Mouse (Mus musculus) thymus, postnatal 4 days (tissue): ENCODE data around the gene Dpp3.
"Not testable (repeated sequence)": the region's sequence is repeated elsewhere in the genome, so short reads cannot be mapped to it uniquely, and the experiment has no call there.

Experiments
- DNase-seq: peaks from one replicate; pipeline ENCODE4 v3.0.0; 2021

Dpp3 gene

DNA sequence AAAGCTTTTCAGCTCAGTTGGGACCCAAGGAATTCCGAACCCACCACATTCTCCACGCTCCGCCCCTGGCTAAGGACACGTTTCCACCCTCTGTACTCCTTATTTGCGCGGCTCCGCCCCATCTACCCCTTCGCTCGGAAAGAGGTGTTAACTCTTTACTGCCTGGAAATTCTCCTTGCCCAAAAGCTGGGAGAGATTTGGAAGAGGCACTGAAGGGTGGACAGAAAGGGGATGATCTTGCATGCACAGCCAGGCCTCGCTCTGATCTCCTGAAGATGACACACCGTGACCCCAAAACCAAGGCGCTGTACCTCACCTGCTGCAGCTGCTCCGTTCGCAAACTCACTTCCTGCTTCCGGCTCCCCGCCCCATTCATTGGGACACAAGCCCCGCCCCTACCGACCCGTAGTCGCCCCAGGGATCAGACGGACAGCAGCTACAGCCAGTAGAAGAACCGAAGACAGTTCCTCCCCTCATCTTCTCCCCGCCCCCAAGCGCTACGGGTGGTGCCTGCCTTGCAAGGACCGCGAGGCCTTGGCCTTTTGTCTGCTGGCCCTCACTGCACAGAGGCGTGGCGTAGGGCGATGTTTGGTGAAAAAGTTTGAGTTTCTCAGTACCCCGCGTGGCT lies at the start of gene Dpp3:
Dpp3 (minus strand) TSS at position 384 of the 628 bp plus-strand sequence.
- DNase-seq = peak; percentile 100

DNA sequence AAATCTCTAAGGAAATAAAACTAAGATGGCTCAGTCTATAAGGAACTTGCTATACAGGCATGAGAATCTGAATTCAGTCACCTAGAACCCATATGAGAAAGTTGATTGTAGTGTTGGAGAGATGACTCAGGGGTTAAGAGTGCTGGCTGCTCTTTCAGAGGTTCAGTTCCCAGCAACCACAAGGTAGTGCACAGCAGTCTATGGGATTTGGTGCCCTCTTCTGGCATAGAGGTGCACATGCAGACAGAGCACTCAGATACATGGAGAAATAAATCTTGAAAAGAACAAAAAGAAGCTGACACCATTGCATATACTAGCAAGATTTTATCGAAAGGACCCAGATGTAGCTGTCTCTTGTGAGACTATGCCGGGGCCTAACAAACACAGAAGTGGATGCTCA lies 40.1 kb upstream of the Dpp3 start:
- peak; percentile 22 for DNase-seq

DNA sequence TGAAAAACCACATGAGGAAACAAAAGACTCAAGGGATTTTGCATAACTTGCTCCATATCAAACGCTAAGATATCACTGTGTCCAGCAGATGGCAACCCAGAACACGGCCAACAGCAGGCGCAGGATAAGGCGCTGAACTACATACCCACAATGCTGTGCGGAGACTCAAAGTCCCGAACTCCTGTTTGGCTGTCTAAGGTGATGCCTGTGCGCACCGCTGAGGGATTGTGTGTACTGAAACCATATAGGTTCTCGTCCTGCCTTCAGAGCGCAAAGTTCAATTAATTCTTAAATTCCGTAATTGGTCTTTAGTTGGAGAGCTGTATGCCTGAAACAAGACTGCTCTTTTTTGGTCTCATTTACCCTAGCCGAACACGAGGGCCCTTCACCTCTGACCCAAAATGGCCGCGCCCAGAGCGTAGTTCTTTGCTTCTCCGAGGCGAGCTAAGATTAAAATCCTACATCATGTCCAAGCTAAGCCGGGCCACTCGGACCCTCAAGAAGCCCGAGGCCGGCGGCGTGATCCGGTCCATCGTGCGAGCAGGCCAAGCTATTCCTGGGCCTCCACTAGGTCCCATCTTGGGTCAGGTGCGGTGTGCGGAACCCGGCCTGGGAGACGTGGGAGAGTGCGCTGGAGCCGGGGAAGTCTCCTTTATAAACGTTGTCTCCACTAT lies 34.0 kb upstream of the Dpp3 start, which contains the start of gene Mrpl11:
Mrpl11 (plus strand) TSS at position 220 of the 674 bp plus-strand sequence.
- DNase-seq = peak; percentile 89

DNA sequence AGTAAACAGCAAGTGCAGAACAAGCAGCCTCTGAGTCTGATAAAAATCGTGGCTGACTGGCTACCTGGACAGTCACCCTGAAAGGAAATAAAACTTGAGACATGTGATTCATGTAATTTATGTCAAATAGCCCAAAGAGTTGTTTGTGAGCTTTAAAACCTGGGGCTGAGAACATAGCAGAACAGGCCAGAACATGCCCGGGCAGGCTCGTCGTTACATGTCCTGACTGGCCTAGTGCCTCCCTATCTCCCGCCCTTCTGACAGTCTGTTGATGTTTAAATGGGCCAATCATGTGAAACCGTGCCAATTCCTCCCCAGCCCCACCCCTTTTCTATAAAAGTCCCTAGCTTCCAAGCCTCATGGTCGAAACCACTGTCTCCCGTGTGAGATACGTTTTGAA lies 20.6 kb upstream of the Dpp3 start:
- not testable (repeated sequence) for DNase-seq

DNA sequence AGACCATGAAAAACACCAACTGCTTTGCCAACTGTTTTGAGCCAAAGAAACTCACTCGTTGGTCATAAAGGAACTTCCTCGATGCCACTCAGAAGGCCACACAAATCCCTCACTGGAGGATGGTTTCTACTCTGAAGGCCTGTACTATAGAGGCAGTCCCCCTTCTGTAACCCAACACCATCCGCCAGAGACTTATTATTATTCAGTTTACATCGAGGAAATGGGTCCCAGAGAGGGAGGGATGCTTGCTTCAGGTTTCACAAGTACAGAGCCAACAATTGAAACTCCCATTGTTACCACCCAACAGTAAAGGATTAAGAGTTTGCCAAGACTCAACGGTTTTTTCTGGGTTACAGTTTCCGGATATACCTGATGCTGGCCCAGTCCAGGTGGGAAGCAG lies 17.5 kb upstream of the Dpp3 start:
- DNase-seq = no peak

DNA sequence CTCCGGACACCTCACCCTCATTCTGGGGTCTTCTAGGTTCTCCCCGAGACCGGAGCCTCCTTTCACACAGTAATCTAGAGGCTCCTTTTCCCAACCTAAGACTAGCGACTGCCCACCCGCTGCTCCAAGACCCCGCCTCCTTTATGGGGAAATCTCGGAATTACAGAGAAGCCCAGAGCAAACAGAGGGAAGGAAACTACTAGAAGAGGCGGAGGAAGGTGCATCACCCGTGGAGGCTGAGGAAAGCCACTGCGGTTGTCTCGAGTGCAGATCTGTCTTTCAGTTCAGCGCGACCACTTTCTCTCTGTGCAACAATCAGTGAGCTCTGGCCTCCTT lies 15.1 kb upstream of the Dpp3 start:
- DNase-seq = no peak

DNA sequence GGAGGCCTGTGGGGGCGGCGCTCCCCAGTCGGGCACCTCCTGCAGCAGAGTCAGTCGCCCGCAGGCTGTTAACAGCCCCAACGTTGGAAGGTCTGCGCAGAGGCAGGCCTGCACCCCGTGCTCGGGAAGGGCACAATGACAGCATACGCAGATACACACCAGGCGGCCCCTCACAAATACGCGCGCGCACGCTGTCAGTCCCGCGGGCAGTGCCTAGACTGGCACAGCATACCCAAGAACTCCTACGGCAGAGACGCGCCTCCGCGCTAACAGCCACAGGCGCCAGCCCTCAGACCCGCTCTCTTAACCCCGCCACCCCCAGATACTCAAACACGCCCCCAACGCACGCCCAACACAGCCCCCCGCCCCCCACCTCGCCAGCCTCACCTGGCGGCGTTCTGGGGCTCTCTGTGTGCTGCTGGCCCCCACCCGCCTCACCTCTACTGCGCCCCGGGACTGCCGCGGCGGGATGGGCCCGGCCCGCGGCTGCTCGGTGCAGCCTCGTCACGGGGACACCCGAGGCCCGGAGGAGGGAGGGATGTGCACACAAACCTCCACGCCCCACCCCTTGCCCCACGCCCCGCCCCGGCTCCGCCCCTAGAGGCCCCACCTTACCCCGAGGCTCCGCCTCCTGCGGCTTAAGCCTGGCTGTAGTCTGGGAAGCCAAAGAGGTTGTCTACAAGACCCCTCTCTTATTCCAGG lies 14.6 kb upstream of the Dpp3 start, which contains the start of gene Peli3:
Peli3 (minus strand) TSS at position 577 of the 702 bp plus-strand sequence.
- DNase-seq = peak; percentile 93

DNA sequence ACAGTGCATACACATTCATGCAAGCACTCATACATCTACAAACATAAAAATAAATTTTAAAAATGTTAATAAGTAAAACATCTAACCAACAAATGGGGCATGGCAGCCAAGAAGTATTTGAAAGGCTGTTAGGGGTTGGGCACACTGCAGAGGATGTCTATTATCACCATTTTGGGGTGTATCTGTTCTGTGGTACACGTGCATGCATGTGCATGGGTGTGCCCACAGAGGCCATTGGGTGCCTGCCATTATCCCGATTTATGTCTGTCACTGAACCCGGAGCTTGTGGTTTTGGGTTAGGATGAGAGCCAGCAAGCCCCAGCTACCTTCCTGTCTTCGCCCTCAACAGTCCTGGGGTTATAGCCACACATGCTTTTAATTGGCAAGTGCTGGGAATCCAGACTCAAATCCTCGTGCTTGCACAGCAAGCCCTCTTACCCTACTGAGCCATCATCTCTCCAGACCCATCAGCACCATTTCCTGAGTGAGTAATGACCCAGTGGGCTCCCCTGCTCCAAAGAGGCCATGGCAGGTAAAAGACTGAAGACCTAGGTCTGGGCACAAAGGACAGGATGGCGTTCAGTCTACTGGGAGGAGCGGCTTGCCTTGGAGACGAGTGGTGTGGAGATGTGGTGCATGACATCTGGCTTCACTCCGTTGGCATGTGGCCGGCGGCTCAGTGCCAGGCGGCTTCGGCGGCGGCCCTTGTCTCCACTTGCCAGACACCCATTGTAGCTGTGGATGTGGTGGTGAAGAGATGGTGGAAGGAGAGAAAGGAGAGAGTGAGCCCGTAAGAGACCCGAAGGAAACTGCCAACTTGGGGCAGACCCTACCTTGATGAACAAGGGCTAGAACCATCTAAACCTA lies 9.6 kb upstream of the Dpp3 start:
- DNase-seq = no peak

DNA sequence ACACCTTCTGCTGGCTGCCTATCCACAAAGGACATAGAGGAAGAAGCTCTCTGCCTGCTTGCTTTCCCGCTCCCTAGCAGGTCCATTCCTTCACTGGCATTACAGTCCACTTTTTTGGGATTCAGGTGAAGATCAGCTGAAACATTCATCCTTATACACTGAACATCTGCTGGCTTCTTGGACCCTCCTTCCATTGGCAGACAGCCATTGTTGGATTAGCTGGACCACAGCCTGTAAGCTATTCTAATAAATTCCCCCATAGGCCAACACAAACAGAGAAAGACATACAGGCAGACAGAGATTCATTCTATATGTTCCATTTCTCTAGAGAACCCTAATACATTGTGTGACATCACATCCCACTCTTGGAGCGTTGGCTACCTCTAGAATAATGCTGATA lies 8.8 kb upstream of the Dpp3 start:
- no peak for DNase-seq

DNA sequence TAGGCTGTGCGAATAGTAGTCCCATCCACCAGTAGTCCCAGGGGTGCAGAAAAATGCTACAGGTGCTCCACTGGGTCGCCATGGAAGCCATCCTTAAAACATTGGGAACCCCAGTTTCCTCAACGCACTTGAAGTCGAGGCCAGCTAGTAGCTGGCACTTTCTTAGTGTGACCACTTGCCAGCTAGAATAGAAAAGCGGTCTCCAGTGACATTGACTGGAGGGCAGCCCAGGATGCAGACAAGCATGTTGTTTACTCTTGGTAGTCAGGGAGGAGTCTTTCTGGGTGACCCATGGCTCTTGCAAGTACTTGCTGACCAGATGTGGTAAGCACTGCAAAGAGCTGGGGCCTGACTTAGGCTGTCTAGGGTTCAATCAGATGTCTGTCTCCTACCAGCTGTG lies 694 bp upstream of the Dpp3 start:
- DNase-seq = no peak

DNA sequence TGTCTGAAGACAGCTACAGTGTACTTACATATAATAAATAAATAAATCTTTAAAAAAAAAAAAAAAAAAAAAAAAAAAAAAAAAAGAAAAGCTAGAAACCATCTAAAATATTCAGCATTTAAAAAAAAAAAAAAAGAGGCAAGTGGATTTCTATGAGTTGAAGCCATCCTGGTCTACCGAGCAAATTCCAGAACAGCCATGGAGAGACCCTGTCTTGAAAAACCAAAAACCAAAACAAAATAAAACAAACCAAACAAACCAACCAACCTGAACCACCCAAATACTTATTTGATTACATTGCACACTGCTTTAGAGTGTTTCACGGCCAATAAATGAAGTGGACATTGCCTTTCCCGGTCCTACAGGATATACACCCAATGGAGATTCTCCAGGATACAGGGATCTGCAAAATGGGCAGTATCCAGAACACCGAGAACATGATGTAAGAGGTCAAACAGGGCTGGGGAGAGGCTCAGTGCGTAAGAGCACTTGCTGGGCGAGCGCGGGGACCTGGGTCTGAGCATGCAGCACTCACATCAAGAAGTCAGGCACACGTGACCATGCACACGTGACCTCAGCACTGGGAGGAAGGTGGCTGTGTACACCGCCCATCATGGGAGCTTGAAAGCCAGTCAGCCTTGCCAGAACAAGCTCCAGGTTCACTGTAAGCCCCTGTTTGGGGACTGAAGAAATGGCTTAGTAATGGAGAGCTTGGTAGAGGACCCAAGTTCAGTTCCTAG lies 2.8 kb downstream of the Dpp3 start:
- no peak for DNase-seq

DNA sequence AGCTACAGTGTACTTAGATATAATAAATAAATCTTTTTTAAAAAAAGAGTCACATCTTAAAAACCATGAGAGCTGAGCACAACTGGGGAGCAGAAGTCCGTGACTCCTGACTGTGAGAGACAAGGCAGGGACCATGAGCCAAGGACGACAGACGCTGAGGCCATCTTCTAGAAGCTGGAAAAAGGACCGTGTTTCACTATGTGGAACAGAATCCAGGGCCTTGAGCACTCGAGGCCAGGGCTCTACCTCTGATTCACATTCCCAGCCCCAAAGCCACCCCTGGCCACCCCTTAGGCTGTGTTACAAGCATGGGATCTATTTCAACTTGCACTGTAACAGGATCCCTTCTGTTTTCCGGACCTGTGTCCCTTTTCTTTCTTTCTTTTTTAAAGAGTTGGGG lies 8.4 kb downstream of the Dpp3 start:
- no peak for DNase-seq

DNA sequence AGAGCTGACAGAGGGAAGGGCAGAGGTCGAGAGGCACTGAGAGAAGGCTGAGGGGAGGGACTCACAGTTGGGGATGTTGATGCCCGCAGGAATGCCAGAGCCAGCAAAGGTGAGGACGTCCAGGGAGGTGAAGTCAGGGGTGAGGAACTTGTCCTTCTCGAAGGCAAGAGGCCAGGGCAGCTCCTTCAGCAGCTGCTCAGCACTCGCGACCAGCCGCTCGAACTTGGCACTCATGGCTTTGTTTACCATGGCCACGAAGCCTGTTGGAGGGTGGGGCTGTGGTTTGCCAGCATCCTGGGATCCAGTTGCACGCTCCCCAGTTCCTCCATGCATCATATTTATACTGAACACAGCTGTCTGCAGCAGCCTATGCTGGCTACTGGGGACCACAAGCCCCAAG lies 11.3 kb downstream of the Dpp3 start:
- DNase-seq = no peak

DNA sequence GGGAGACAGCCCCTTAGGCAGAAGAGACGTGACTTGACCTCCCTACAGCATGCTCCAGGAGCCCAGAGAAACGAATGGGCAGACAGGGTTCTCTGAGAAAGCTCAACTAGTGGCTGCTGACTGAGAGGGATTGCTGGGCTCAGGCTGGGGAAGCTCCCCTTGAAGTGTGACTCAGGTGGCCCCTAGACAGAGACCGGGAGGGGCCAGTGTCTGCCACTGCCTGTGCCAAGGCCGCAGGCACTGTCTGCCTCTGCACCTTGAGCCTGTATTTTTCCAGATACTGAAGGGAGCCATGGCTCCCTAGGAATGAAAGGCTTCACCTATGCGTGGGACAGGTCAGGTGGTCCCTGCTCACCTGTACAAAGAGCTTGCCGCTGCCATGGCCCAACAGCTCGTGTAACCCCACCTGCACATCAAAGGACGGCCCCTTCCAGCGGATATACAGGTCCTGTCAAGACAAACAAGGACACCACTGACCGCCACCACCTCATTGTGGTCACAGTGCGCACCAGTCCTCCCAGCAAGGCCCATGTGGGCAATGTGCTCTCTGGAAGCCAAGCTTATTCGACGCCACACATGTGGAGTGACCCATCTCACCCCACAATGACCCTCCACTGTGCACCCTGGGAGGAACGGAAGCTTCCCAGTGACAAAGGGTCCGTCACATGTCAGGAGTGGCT lies 12.0 kb downstream of the Dpp3 start:
- DNase-seq = no peak

DNA sequence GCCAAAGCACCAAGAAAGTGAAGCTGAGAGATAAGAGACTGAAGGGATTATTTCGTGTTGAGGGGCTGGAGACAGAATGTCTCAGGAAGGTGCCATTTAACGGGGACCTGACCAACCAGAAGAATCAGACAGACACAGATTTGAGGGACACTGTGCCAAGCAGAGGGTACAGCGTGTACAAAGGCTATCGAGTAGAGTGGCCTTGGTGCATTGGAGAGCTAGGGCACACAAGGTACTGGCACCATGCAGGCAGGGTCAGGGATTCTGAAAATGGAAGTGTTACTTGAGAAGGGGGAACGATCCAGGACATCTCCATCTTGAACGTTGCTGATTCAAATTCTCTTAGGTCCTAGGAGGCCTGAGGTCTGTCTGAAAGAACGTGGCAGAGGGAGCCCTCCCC lies 18.7 kb downstream of the Dpp3 start:
- no peak for DNase-seq

DNA sequence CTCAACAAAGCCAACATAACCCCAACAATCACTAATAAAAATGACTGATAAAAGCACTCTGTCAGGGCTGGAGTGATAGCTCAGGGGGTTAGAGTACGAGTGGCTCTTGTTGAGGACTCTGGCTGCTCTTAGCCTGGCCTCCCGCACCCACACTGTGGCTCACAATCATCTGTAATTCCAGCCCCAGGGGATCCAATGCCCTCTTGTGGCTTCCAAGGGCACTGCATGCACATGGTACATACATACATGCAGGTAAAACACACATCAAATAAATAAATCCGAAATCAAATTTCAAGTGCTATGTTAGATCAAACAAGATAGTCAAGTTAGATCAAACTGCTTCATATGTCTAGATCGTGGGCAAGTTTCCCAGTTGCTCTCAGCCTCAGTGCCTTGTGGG lies 20.0 kb downstream of the Dpp3 start:
- DNase-seq = peak; percentile 66

DNA sequence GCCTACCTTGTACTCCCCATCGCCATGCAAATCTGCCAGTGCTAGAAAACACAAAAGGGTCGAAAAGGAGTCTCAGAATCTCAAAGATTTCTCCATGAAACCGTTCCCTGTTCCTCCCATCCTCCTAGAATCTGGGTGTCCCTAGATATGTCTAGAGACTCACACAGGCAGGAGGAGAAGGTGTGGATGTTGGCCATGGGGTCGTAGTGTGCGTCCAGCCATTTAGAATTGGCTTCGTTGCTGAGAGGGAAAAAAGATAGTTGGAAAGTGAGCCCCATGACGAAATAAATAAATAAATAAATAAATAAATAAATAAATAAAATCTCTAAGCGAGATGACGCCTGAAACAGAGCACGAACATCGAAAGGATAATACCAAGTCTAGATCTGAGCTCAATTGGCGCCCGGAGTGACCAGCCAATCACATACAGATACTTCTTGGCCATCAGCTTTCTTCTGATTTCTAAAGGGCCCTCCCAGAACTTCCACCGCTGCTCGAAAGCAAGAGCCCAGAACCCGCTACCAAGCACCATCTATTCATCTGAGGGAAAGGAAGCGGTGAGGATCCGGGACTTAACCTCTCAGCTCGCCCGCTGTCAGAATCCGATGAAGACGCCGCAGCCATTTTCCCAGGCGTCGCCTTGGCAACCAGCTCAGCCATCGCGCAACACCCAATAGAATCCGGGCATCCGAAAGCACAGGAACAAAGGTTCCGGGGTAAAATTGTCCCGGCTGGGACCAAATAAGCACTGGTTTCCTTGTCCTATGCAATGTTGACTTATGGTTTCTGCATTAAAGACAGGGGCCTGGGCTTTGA lies 21.9 kb downstream of the Dpp3 start, which contains the start of gene Bbs1:
Bbs1 (minus strand) TSS at position 650 of the 816 bp plus-strand sequence.
- peak; percentile 88 for DNase-seq

DNA sequence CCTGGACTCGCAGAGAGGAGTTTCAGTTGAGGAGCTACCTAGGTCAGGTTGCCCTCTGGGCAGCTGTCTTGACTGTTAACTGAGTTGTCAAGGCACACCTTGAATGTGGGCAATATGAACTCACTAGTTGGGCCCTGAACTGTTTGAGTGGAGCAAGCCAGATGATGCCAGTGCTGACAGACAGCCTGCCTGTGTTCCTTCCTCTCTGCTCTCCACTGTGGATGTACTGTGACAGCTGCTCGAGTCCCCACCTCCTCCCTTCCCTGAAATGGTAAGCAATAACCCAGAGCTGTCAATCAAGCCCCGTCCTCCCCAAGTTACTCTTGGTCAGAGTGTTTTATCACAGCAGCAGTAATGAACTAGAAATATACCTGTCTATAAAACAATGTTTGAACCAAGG lies 28.2 kb downstream of the Dpp3 start:
- DNase-seq = no peak

DNA sequence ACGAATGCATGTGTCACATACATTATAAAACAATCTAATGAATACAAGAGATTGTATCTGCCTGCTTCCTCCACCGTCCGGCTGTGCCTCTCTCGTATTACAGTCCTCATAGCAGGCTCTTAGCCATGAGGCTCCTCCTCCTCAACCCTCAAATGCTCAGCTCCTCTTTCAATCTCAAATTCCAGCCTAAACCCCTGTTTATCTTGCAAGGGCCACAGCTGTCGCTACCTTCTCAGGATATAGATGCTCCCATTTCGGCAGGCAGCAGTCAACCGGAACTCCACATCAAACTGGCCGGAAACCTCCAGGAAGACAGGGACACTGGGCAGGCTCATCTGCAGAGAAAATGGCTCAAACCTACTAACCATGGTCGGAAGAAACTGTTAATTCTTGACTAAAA lies 29.1 kb downstream of the Dpp3 start:
- DNase-seq = no peak

DNA sequence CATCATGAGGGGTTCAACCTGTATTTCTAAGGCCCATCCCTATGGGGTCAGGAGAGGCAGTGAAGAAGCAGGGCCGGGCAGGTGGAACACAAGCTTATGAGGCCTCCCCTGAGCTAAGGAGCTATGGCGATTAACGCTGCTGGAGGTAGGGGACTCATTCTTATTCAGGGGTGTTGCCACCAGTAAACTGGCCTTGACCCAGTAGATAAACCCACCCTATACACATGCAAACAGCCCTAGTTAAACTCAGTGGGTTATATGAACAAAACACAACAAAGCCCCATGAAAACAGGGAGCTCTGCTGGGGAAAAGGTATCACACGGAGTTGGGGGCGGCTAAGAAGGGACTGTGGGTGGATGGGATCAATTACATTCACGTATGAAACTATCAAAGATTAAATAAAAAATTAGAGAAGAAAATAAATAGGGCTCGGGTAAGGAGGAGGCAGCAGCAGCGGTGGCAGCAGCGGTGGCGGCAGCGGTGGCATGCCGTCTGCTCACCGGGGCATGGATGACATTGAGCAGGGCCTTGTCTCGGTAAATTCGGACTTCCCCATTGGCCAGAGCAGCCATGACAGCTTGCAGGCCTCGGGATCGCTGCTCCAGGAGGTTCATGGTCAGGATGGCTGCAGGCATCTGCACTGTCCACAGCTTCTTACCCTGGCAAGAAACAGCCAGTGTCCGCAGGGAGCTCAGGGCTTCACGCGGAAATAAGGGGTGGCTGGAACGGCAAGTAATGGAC lies 31.1 kb downstream of the Dpp3 start:
- no peak for DNase-seq
